In the genomic region with DNA sequence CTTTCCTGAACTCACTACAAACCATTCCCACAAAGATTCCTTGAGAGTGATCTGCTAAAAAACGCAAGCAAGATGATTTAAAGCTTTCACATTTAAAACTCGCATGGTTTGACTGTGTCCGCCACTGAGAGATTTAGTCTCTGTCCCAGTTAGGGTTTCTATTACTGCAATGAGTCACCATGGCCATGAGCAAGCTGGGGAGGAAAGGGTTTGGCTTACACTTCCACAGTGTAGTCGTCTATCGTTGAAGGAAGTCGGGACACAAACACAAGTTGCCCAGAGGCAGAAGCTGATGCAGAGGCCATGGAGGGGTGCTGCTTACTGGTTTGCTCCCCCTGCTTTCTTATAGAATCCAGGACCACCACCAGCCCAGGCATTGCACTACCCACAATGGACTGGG, we compare ENCODE assay signal across 11 mouse cellular contexts. TPM values are rescaled to one million over a fixed set of nuclear protein-coding genes. Genes with fewer than 3 reads are reported as not detected.
DNase-seq lines count a peak whose midpoint lies in the region; ATAC-seq and TF ChIP-seq lines count a peak whose summit lies in the region.
"Had no signal": no experiment of that assay in that cellular context is flagged by ENCODE, and none has a peak within 500 bp of the region (broad histone marks: within the 10 kb centered on the region; RNA-seq: fewer than 3 reads in every experiment).

No protein-coding gene starts in this region.

- peaks cover 12% of the 10 kb centered on the region for H3K4me1 ChIP-seq in heart, embryonic 15.5 days (replicated peaks)
- H3K4me1 ChIP-seq in forebrain, postnatal 0 days (ENCODE audit: insufficient read depth), result 0 out of 2 replicates have a peak, but pooled peaks cover 7% of the 10 kb centered on the region
- peaks cover 5% of the 10 kb centered on the region; the same call in 1 of the 2 replicates for H3K4me1 ChIP-seq in midbrain, embryonic 11.5 days (ENCODE audit: control insufficient read depth, insufficient read depth, low read length)

- H3K4me3 ChIP-seq in heart, embryonic 15.5 days, result peak overlapping the region; percentile 81
- H3K4me3 ChIP-seq in forebrain, postnatal 0 days (ENCODE audit: low read depth, low read length), result no peak overlapping the region
- no peak overlapping the region for H3K4me3 ChIP-seq in midbrain, embryonic 11.5 days (ENCODE audit: low read depth, low read length)

- H3K4me2 ChIP-seq in heart, embryonic 15.5 days, result peak overlapping the region; percentile 91
- 0 out of 2 replicates have a peak overlapping the region, but pooled peaks have one; percentile 95 for H3K4me2 ChIP-seq in forebrain, postnatal 0 days (ENCODE audit: low read depth)
- H3K4me2 ChIP-seq in midbrain, embryonic 11.5 days, result no peak overlapping the region

- H3K36me3 ChIP-seq in heart, embryonic 15.5 days, result peaks cover 23% of the 10 kb centered on the region
- peaks cover 27% of the 10 kb centered on the region for H3K36me3 ChIP-seq in forebrain, postnatal 0 days (ENCODE audit: insufficient read depth)
- peaks cover 3% of the 10 kb centered on the region; the same call in 1 of the 2 replicates for H3K36me3 ChIP-seq in midbrain, embryonic 11.5 days (ENCODE audit: control insufficient read depth, insufficient read depth, low read length)

- ATAC-seq in heart, embryonic 15.5 days (replicated peaks; ENCODE audit: insufficient number of reproducible peaks, insufficient read depth, low FRiP score, low read depth), result no peak
- ATAC-seq in forebrain, postnatal 0 days, result no peak
- no peak for ATAC-seq in midbrain, embryonic 11.5 days (ENCODE audit: low FRiP score)

- H3K27me3 ChIP-seq in heart, embryonic 15.5 days, result no peaks in the 10 kb centered on the region
- no peaks in the 10 kb centered on the region for H3K27me3 ChIP-seq in forebrain, postnatal 0 days (ENCODE audit: insufficient read depth, low read length)
- no peaks in the 10 kb centered on the region for H3K27me3 ChIP-seq in midbrain, embryonic 11.5 days (ENCODE audit: control insufficient read depth, insufficient read depth, low read length)

- 71% methylated on average over 6 of the region's 6 CpGs for WGBS in heart, embryonic 15.5 days
- WGBS in forebrain, postnatal 0 days, result 91% methylated on average over 6 of the region's 6 CpGs
- 89% methylated on average over 6 of the region's 6 CpGs for WGBS in midbrain, embryonic 11.5 days

- no peak for DNase-seq in heart, postnatal 4 days
- peak; percentile 7 for DNase-seq in NIH3T3 (ENCODE audit: low read depth)
- no peak for DNase-seq in forebrain, postnatal 0 days
- DNase-seq in midbrain, embryonic 11.5 days (ENCODE audit: low spot score, missing footprints), result peak; percentile 70
- no peak for DNase-seq in embryo, embryonic 10.5 days (ENCODE audit: low spot score)
- DNase-seq in cerebellum, adult 9-10 months, result no peak
- no peak for DNase-seq in layer of hippocampus, postnatal 10 days (ENCODE audit: low spot score in 2 of 2)
- DNase-seq: cerebellum, adult 11-12 months; gastrocnemius, postnatal 25 days; thymus, postnatal 25 days had no signal

- H3K27ac ChIP-seq in heart, embryonic 15.5 days, result no peak overlapping the region
- H3K27ac ChIP-seq in forebrain, postnatal 0 days (ENCODE audit: low read depth, low read length), result no peak overlapping the region
- H3K27ac ChIP-seq in midbrain, embryonic 11.5 days (ENCODE audit: low read depth, low read length), result no peak overlapping the region

- H3K9ac ChIP-seq in heart, embryonic 15.5 days, result no peak overlapping the region
- no peak overlapping the region for H3K9ac ChIP-seq in forebrain, postnatal 0 days
- no peak overlapping the region for H3K9ac ChIP-seq in midbrain, embryonic 11.5 days (ENCODE audit: low read length)

- H3K9me3 ChIP-seq in heart, embryonic 15.5 days (replicated peaks), result no peaks in the 10 kb centered on the region
- no peaks in the 10 kb centered on the region for H3K9me3 ChIP-seq in forebrain, postnatal 0 days (ENCODE audit: low read length)
- H3K9me3 ChIP-seq in midbrain, embryonic 11.5 days (ENCODE audit: control insufficient read depth, low read length), result no peaks in the 10 kb centered on the region

- no peak for TF ChIP-seq CTCF in forebrain, postnatal 0 days (IDR thresholded peaks at IDR 0.05; ENCODE audit: low read depth)

RNA-seq across cellular contexts. Expression of gene Mrps22, which starts 1.4 kb away (rescaled TPM):
- polyA plus RNA-seq in heart, embryonic 15.5 days (2015; fragmentation: Nextera tagmentation; extraction: Ambion mirVana), result 51.3 and 53.0 TPM in 2 replicates
- total RNA-seq in heart, postnatal 4 days (2021), result 10 to 100 TPM; 39.9 to 44.6 TPM
- 49.3 and 53.4 TPM in 2 replicates for total RNA-seq in forebrain, postnatal 0 days (2014; rRNA removed)
- polyA plus RNA-seq in forebrain, postnatal 0 days (2015; fragmentation: Nextera tagmentation; extraction: Ambion mirVana), result 51.1 and 51.7 TPM in 2 replicates
- 77.8 and 81.5 TPM in 2 replicates for polyA plus RNA-seq in midbrain, embryonic 11.5 days (2014; fragmentation: Nextera tagmentation; extraction: Ambion mirVana)
- 10 to 100 TPM; 35.3 to 39.0 TPM for total RNA-seq in layer of hippocampus, postnatal 10 days (2021)

RNA-seq across cellular contexts. Expression of gene Copb2, which starts 36.6 kb away (rescaled TPM):
- polyA plus RNA-seq in heart, embryonic 15.5 days (2015; fragmentation: Nextera tagmentation; extraction: Ambion mirVana), result 107 and 124 TPM in 2 replicates
- total RNA-seq in heart, postnatal 4 days (2021), result 100 to 1,000 TPM; 126 to 128 TPM
- total RNA-seq in forebrain, postnatal 0 days (2014; rRNA removed), result 96.3 and 116 TPM in 2 replicates
- polyA plus RNA-seq in forebrain, postnatal 0 days (2015; fragmentation: Nextera tagmentation; extraction: Ambion mirVana), result 109 TPM in 2 replicates
- polyA plus RNA-seq in midbrain, embryonic 11.5 days (2014; fragmentation: Nextera tagmentation; extraction: Ambion mirVana), result 174 and 194 TPM in 2 replicates
- 100 to 1,000 TPM in 1 of 2 experiments, 10 to 100 TPM in 1; 99.9 to 101 TPM for total RNA-seq in layer of hippocampus, postnatal 10 days (2021)

Comparison
In these comparisons a context has a peak if more than half of its experiments do, and no peak if none do; other contexts are left out.
1. DNase-seq: peak in NIH3T3 (single experiment) and midbrain, embryonic 11.5 days (single experiment); none in heart, postnatal 4 days (single experiment), forebrain, postnatal 0 days (single experiment), embryo, embryonic 10.5 days (single experiment), cerebellum, adult 9-10 months (single experiment) and layer of hippocampus, postnatal 10 days (0 of 2).